Mouse (Mus musculus): ENCODE measurements around the gene Efcab10.

Gene Efcab10

GRCm38 (mm10) chr12:33394804-33395623 lies at the start of gene Efcab10:
Efcab10 (plus strand) TSS chr12:33394854.
- DNase-seq (ENCODE audit: low spot score), result peak; percentile 61

GRCm38 (mm10) chr12:33344970-33345772 lies 49.5 kb upstream of the Efcab10 start:
- DNase-seq (ENCODE audit: low spot score), result peak; percentile 27

GRCm38 (mm10) chr12:33345773-33346435 lies 48.8 kb upstream of the Efcab10 start:
- no peak for DNase-seq (ENCODE audit: low spot score)

GRCm38 (mm10) chr12:33352671-33353070 lies 42.0 kb upstream of the Efcab10 start:
- DNase-seq (ENCODE audit: low spot score), result no peak

GRCm38 (mm10) chr12:33358345-33358744 lies 36.3 kb upstream of the Efcab10 start:
- DNase-seq (ENCODE audit: low spot score), result no peak

- no peak for DNase-seq (ENCODE audit: low spot score)
These were observed 35.4 kb upstream of the Efcab10 start for GRCm38 (mm10) chr12:33359209-33359608.

- no peak for DNase-seq (ENCODE audit: low spot score)
These were observed 34.7 kb upstream of the Efcab10 start for GRCm38 (mm10) chr12:33359878-33360482.

GRCm38 (mm10) chr12:33360729-33361128 lies 33.9 kb upstream of the Efcab10 start:
- no peak for DNase-seq (ENCODE audit: low spot score)

- no peak for DNase-seq (ENCODE audit: low spot score)
These were observed 30.1 kb upstream of the Efcab10 start for GRCm38 (mm10) chr12:33364511-33364910.

GRCm38 (mm10) chr12:33365133-33365532 lies 29.5 kb upstream of the Efcab10 start:
- DNase-seq (ENCODE audit: low spot score), result no peak

- peak; percentile 20 for DNase-seq (ENCODE audit: low spot score)
These were observed 25.1 kb upstream of the Efcab10 start for GRCm38 (mm10) chr12:33369555-33369954.

- peak; percentile 87 for DNase-seq (ENCODE audit: low spot score)
These were observed 14.8 kb upstream of the Efcab10 start for GRCm38 (mm10) chr12:33379624-33380445.

GRCm38 (mm10) chr12:33388842-33389241 lies 5.8 kb upstream of the Efcab10 start:
- DNase-seq (ENCODE audit: low spot score), result peak; percentile 90

GRCm38 (mm10) chr12:33390844-33391560 lies 3.7 kb upstream of the Efcab10 start:
- DNase-seq (ENCODE audit: low spot score), result no peak

- DNase-seq (ENCODE audit: low spot score), result no peak
These were observed 8.6 kb downstream of the Efcab10 start for GRCm38 (mm10) chr12:33403265-33403693.

GRCm38 (mm10) chr12:33404996-33405395 lies 10.3 kb downstream of the Efcab10 start:
- no peak for DNase-seq (ENCODE audit: low spot score)

GRCm38 (mm10) chr12:33405398-33406026 lies 10.9 kb downstream of the Efcab10 start:
- DNase-seq (ENCODE audit: low spot score), result peak; percentile 25

GRCm38 (mm10) chr12:33411580-33412151 lies 17.0 kb downstream of the Efcab10 start:
- peak; percentile 44 for DNase-seq (ENCODE audit: low spot score)

GRCm38 (mm10) chr12:33424329-33424728 lies 29.7 kb downstream of the Efcab10 start:
- DNase-seq (ENCODE audit: low spot score), result peak; percentile 61

- no peak for DNase-seq (ENCODE audit: low spot score)
These were observed 32.6 kb downstream of the Efcab10 start for GRCm38 (mm10) chr12:33427293-33427692.
